Mouse (Mus musculus) thymus, adult 2 months (tissue): ENCODE measurements around the gene Pla1a.

Experiments
- CTCF ChIP-seq: fragments of 200-500 bp; IDR thresholded peaks from 2 replicates; pipeline ENCODE4 v1.5.1; 2012; ENCODE audit warnings: mild to moderate bottlenecking, control low read depth, low read length, moderate library complexity, borderline replicate concordance; ENCODE audit not compliant: control insufficient read depth, poor library complexity, insufficient read depth; ENCODE audit errors: extremely low read depth
- POLR2A ChIP-seq: fragments of 200-500 bp; IDR thresholded peaks from 2 replicates; pipeline ENCODE4 v1.6.1; 2012; ENCODE audit warnings: mild to moderate bottlenecking, low read length, control low read depth, moderate library complexity; ENCODE audit not compliant: control insufficient read depth, poor library complexity, insufficient read depth; ENCODE audit errors: extremely low read depth

DNA sequence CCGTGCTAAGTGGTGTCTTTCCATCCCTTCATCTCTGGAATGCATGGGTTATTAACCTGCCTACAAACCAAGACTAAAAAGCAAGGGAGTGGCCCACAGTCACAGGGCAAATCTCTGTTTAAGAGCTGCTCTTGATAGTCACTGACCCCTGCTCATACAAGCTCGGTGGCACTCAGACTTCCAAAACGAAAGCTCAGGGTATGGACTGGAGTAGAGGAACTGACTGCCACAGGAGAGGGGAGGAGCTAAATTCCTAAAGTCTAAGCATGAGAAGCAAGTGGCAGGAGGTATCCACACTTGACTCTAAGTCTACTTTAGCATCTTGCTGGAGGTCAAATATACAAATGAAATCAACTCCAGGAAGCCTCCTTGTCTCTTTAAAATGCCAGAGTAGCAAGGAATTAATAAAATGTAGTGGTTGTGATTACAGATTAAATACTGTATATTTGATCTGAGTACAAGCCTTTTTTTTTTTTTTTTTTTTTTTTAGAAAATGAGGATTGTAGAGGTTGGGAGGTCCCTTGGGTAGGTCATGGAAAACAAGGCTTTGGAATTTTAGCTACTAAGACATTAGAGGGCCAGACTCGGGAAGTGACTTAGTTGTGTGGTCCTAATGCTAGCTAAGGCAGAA lies 42.9 kb upstream of the Pla1a start:
- TF ChIP-seq POLR2A (no peak), CTCF (no peak)
